Mouse (Mus musculus) hindbrain, embryonic 11.5 days (tissue): ENCODE data around the gene Ehbp1l1. TPM values are rescaled to one million over a fixed set of nuclear protein-coding genes. Genes with fewer than 3 reads are reported as not detected.
A peak's percentile ranks its signal among the peaks of the same experiment; 100 is the strongest.

Experiments
- ATAC-seq: fragments of 200-750 bp; cut with Nextera tagmentation; 2 replicates; pipeline ENCODE4 v1.8.0; 2017; ENCODE audit warnings: mild to moderate bottlenecking, moderate TSS enrichment, moderate library complexity; ENCODE audit not compliant: low FRiP score
- DNase-seq: peaks from one replicate; pipeline ENCODE4 v3.0.0-alpha.2; 2015; ENCODE audit warnings: low spot score
- H3K27ac ChIP-seq: fragments of 300-500 bp; sonication (generic); 2 replicates; pipeline ENCODE4 v1.5.1; 2014; ENCODE audit warnings: mild to moderate bottlenecking, low read depth, low read length
- H3K27me3 ChIP-seq: fragments of 300-500 bp; sonication (generic); 2 replicates; pipeline ENCODE4 v1.6.1; 2014; ENCODE audit warnings: mild to moderate bottlenecking, low read length, moderate library complexity, mixed read lengths; ENCODE audit not compliant: control insufficient read depth, insufficient read depth
- H3K36me3 ChIP-seq: fragments of 300-500 bp; sonication (generic); 2 replicates; pipeline ENCODE4 v1.6.1; 2014; ENCODE audit warnings: mild to moderate bottlenecking, low read length, moderate library complexity, mixed read lengths; ENCODE audit not compliant: control insufficient read depth, insufficient read depth
- H3K4me1 ChIP-seq: fragments of 300-500 bp; sonication (generic); replicated peaks from 2 replicates; pipeline ENCODE4 v1.6.1; 2014; ENCODE audit warnings: low read length, mixed read lengths; ENCODE audit not compliant: control insufficient read depth, insufficient read depth
- H3K4me2 ChIP-seq: fragments of 300-500 bp; sonication (generic); replicated peaks from 2 replicates; pipeline ENCODE4 v1.6.1; 2014; ENCODE audit warnings: mild to moderate bottlenecking, low read depth, low read length
- H3K4me3 ChIP-seq: fragments of 300-500 bp; sonication (generic); 2 replicates; pipeline ENCODE4 v1.5.1; 2014; ENCODE audit warnings: low read depth, low read length
- H3K9ac ChIP-seq: fragments of 300-500 bp; sonication (generic); 2 replicates; pipeline ENCODE4 v1.6.1; 2014; ENCODE audit warnings: low read depth, low read length
- H3K9me3 ChIP-seq: fragments of 300-500 bp; sonication (generic); 2 replicates; pipeline ENCODE4 v1.6.1; 2016; ENCODE audit warnings: low read length; ENCODE audit not compliant: control insufficient read depth
- WGBS: fragments of 180-500 bp; shearing (Covaris S2); extraction: QIAGEN DNeasy Blood & Tissue Kit; methylation state at CpG from one replicate; pipeline ENCODE4 v1.1.7; 2014; 5-methylcytosine and 5-hydroxymethylcytosine counted together
- polyA plus RNA-seq: library from polyadenylated mRNA; unstranded; fragments of >200 nt; fragmentation: Nextera tagmentation; extraction: Ambion mirVana; gene quantifications from 2 replicates; pipeline ENCODE4 v1.2.1, GENCODE M21; 2014

The Ehbp1l1 gene
- polyA plus RNA-seq, 1 experiment from 2014 or later = 6.2 TPM

- no peak for ATAC-seq
- 58% methylated on average over 10 of the region's 10 CpGs for WGBS
- Histone ChIP-seq H3K4me2 (no peak overlapping the region), H3K9ac (no peak overlapping the region), H3K27ac (no peak overlapping the region), H3K36me3 (peaks cover 21% of the 10 kb centered on the region; the same call in 1 of the 2 replicates), H3K4me3 (no peak overlapping the region), H3K4me1 (peaks cover 7% of the 10 kb centered on the region), H3K27me3 (no peaks in the 10 kb centered on the region), H3K9me3 (no peaks in the 10 kb centered on the region)
- DNase-seq = no peak
Measured at GRCm38 (mm10) chr19:5716955-5717354, 9.2 kb downstream of the Ehbp1l1 start.

- no peaks in the 10 kb centered on the region for H3K9me3 ChIP-seq
- H3K27ac ChIP-seq = no peak overlapping the region
- no peaks in the 10 kb centered on the region for H3K27me3 ChIP-seq
- 0 out of 2 replicates have a peak overlapping the region, but pooled peaks have one; percentile 25 for H3K4me2 ChIP-seq
- DNase-seq (peak; percentile 64), ATAC-seq (peak; percentile 74)
- WGBS = 16% methylated on average over 43 of the region's 43 CpGs
- peak overlapping the region; percentile 10; the same call in 1 of the 2 replicates for H3K4me3 ChIP-seq
- peaks cover 7% of the 10 kb centered on the region for H3K4me1 ChIP-seq
- peaks cover 16% of the 10 kb centered on the region; the same call in 1 of the 2 replicates for H3K36me3 ChIP-seq
- H3K9ac ChIP-seq = no peak overlapping the region
Measured at GRCm38 (mm10) chr19:5715793-5716688, 10.1 kb downstream of the Ehbp1l1 start.

- DNase-seq (no peak), ATAC-seq (no peak)
- 11% methylated on average over 2 of the region's 2 CpGs for WGBS
- no peak overlapping the region for H3K9ac ChIP-seq
- no peak overlapping the region for H3K27ac ChIP-seq
- peaks cover 7% of the 10 kb centered on the region for H3K4me1 ChIP-seq
- H3K9me3 ChIP-seq = no peaks in the 10 kb centered on the region
- H3K4me3 ChIP-seq = no peak overlapping the region
- no peaks in the 10 kb centered on the region for H3K27me3 ChIP-seq
- peaks cover 7% of the 10 kb centered on the region; the same call in 1 of the 2 replicates for H3K36me3 ChIP-seq
- H3K4me2 ChIP-seq = no peak overlapping the region
Measured at GRCm38 (mm10) chr19:5713730-5714129, 12.4 kb downstream of the Ehbp1l1 start.

DNA sequence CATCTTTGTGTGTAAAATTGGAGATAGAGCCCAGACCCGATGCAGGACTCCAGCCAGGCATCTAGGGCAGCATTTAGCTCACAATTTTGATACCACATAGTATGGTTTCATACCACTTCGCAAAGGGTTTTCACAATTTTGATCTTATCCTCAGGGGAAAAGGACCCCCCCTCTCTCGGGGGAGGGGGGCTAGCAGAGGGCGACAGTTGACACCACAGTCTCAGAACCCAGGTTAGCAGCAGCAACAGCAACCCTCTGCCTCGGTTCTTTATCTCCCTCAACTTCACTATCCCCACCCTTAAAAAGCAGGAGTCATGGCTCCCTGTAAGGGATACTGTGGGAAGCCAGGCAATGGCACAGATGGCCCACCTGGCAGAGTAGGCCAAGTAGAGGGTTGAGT is 12.9 kb downstream of the Ehbp1l1 start:
- H3K4me2 ChIP-seq = no peak overlapping the region
- WGBS = 78% methylated on average over 5 of the region's 5 CpGs
- no peaks in the 10 kb centered on the region for H3K9me3 ChIP-seq
- H3K9ac ChIP-seq = no peak overlapping the region
- DNase-seq (no peak), ATAC-seq (no peak)
- H3K36me3 ChIP-seq = peaks cover 9% of the 10 kb centered on the region
- peaks cover 7% of the 10 kb centered on the region for H3K4me1 ChIP-seq
- H3K4me3 ChIP-seq = no peak overlapping the region
- H3K27me3 ChIP-seq = no peaks in the 10 kb centered on the region
- no peak overlapping the region for H3K27ac ChIP-seq

DNA sequence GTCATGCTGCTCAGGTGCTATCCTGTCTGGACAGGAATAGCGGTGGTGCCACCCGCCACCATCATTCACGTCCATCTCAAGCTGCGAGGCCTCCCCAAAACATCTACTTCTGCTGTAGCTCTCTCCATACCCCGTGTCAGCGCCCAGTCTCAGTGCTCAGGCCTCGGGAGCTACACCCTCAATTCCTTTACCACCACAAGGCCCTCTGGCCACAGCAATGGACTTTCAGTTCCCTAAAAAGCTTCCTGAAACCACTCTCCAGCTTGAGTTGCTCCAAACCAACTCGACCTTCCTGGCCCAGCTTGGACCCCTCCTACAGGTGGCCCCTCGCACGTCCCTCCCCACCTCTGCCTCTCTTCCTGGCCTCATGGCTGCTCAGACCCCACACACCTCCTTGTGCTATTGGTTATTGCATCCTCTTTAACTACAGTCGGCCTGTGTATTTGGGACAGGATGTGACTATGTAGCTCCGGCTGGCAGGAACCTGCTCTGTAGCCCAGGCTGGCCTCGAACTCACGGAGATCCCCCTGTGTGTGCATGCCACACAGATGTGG is 14.1 kb downstream of the Ehbp1l1 start:
- Histone ChIP-seq H3K36me3 (peaks cover 15% of the 10 kb centered on the region), H3K27ac (no peak overlapping the region), H3K4me3 (no peak overlapping the region), H3K4me2 (no peak overlapping the region), H3K4me1 (peaks cover 4% of the 10 kb centered on the region), H3K9ac (no peak overlapping the region), H3K27me3 (no peaks in the 10 kb centered on the region), H3K9me3 (no peaks in the 10 kb centered on the region)
- no peak for ATAC-seq
- no peak for DNase-seq
- 95% methylated on average over 14 of the region's 14 CpGs for WGBS

GRCm38 (mm10) chr19:5711218-5711617 is 14.9 kb downstream of the Ehbp1l1 start:
- no peaks in the 10 kb centered on the region for H3K9me3 ChIP-seq
- 5% methylated on average over 3 of the region's 3 CpGs for WGBS
- DNase-seq (peak; percentile 76), ATAC-seq (no peak)
- H3K4me1 ChIP-seq = no peaks in the 10 kb centered on the region
- H3K36me3 ChIP-seq = peaks cover 15% of the 10 kb centered on the region
- no peaks in the 10 kb centered on the region for H3K27me3 ChIP-seq
- no peak overlapping the region for H3K4me2 ChIP-seq
- no peak overlapping the region for H3K4me3 ChIP-seq
- no peak overlapping the region for H3K9ac ChIP-seq
- H3K27ac ChIP-seq = no peak overlapping the region

- no peaks in the 10 kb centered on the region for H3K4me1 ChIP-seq
- 78% methylated on average over 8 of the region's 8 CpGs for WGBS
- peaks cover 15% of the 10 kb centered on the region for H3K36me3 ChIP-seq
- no peaks in the 10 kb centered on the region for H3K27me3 ChIP-seq
- DNase-seq (no peak), ATAC-seq (no peak)
- no peak overlapping the region for H3K9ac ChIP-seq
- no peak overlapping the region for H3K27ac ChIP-seq
- no peak overlapping the region for H3K4me3 ChIP-seq
- H3K4me2 ChIP-seq = no peak overlapping the region
- no peaks in the 10 kb centered on the region for H3K9me3 ChIP-seq
Measured at GRCm38 (mm10) chr19:5710581-5710980, 15.5 kb downstream of the Ehbp1l1 start.

- no peaks in the 10 kb centered on the region for H3K4me1 ChIP-seq
- ATAC-seq (no peak), DNase-seq (no peak)
- H3K4me3 ChIP-seq = no peak overlapping the region
- H3K9me3 ChIP-seq = no peaks in the 10 kb centered on the region
- H3K27ac ChIP-seq = no peak overlapping the region
- 92% methylated on average over 6 of the region's 6 CpGs for WGBS
- H3K9ac ChIP-seq = no peak overlapping the region
- H3K36me3 ChIP-seq = peaks cover 15% of the 10 kb centered on the region
- no peaks in the 10 kb centered on the region for H3K27me3 ChIP-seq
- no peak overlapping the region for H3K4me2 ChIP-seq
Measured at GRCm38 (mm10) chr19:5710068-5710467, 16.0 kb downstream of the Ehbp1l1 start.
